Mouse (Mus musculus): ENCODE data around the gene Phactr1.

Gene Phactr1

GRCm38 (mm10) chr13:42867026-42867425 lies 186.6 kb downstream of the Phactr1 start:
- DNase-seq (ENCODE audit: low spot score in 2 of 2) = no peak

GRCm38 (mm10) chr13:42872125-42872524 lies 191.7 kb downstream of the Phactr1 start:
- no peak for DNase-seq (ENCODE audit: low spot score in 2 of 2)

DNA sequence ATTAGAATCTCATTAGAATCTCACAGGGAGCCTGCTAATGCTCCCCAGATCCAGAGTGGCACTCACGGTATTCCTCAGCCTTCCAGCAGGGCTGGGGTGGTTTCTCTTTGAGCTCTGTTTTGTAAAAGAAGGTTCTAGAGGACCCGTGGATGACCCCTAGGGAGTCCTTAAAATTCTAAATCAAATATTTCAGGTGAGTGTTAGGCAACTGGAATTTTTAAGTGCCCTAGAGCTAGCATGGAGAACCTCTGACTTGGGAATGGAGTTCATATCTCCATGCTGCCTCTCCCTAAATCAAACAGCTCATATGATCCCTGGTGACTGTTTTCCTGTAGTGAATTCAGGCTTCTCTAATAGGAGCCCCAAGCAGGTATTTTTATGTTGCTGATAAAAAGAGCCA lies 197.9 kb downstream of the Phactr1 start:
- DNase-seq (ENCODE audit: low spot score in 2 of 2) = no peak

- DNase-seq (ENCODE audit: low spot score in 2 of 2) = no peak
Measured at GRCm38 (mm10) chr13:42884033-42884724, 203.8 kb downstream of the Phactr1 start.

GRCm38 (mm10) chr13:42884725-42885115 lies 204.3 kb downstream of the Phactr1 start:
- no peak for DNase-seq (ENCODE audit: low spot score in 2 of 2)

GRCm38 (mm10) chr13:42887701-42888100 lies 207.3 kb downstream of the Phactr1 start:
- DNase-seq (ENCODE audit: low spot score in 2 of 2) = no peak

- DNase-seq (ENCODE audit: low spot score in 2 of 2) = no peak
Measured at GRCm38 (mm10) chr13:42889516-42890474, 209.4 kb downstream of the Phactr1 start.

DNA sequence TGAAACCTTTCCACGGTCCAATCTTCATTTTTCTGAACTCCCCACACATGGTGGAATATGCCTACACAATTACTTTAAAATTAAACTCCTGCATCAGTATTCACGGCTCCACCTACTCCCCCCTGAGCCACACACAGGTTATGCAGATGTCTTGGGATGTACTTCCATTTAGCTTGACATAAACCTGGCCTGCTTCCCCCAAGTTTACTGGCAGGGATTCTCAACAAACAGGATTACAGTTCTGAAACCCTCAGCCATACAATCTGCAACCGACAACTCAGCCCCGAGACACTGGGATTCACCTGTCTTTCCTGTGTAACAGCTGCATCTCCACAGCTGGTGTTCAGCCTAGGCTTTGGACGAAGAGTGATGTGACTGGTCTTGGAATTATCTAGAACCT lies 210.2 kb downstream of the Phactr1 start:
- DNase-seq (ENCODE audit: low spot score in 2 of 2) = no peak

GRCm38 (mm10) chr13:42894016-42894415 lies 213.6 kb downstream of the Phactr1 start:
- no peak for DNase-seq (ENCODE audit: low spot score in 2 of 2)

DNA sequence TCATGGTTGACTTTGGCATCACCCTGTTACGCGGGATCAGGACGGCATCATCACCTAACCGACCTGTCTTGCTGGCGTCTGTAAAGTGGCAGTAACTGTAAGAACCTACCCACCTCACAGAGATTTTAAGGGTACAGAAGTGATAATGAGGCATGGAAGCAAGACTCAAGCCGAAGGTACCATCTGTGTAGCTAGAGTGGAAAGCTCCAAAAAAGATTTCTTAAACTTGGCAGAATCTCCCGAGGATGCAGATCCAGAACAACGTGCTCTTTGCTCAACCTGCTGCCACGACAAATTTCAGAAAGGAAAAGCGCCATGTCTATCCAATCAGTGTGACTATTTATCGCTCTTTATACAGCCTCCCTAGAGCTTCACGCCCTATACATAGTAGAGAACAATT lies 214.2 kb downstream of the Phactr1 start:
- no peak for DNase-seq (ENCODE audit: low spot score in 2 of 2)

DNA sequence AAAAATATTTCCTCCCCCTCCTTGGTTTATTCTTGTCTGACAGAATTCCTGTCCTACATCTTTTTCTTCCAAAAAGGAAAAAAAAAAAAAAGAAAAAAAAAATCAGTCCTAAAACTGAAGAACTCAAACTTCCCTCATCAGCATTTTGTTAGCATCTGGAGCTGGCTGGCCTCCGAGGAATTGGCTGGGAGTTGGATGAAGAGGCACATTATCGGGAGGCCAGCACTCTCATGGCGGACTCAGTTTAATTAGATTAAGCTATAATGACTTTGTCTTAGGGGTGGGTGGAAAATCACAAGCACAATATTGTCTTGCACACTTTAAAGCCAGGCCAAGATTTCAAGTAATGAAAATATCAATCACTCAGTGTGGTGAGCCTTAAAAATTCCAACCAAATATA lies 215.6 kb downstream of the Phactr1 start:
- DNase-seq (ENCODE audit: low spot score in 2 of 2) = no peak

GRCm38 (mm10) chr13:42899611-42900010 lies 219.2 kb downstream of the Phactr1 start:
- DNase-seq (ENCODE audit: low spot score in 2 of 2) = no peak

- DNase-seq (ENCODE audit: low spot score in 2 of 2) = no peak
Measured at GRCm38 (mm10) chr13:42901837-42902236, 221.4 kb downstream of the Phactr1 start.

GRCm38 (mm10) chr13:42902859-42903258 lies 222.4 kb downstream of the Phactr1 start:
- no peak for DNase-seq (ENCODE audit: low spot score in 2 of 2)

- no peak for DNase-seq (ENCODE audit: low spot score in 2 of 2)
Measured at GRCm38 (mm10) chr13:42905818-42906217, 225.4 kb downstream of the Phactr1 start.

GRCm38 (mm10) chr13:42906990-42907389 lies 226.6 kb downstream of the Phactr1 start:
- DNase-seq (ENCODE audit: low spot score in 2 of 2) = peak; percentile 43 to 47

- DNase-seq (ENCODE audit: low spot score in 2 of 2) = no peak
Measured at GRCm38 (mm10) chr13:42915081-42915480, 234.7 kb downstream of the Phactr1 start.

GRCm38 (mm10) chr13:42915851-42916193 lies 235.4 kb downstream of the Phactr1 start:
- no peak for DNase-seq (ENCODE audit: low spot score in 2 of 2)

DNA sequence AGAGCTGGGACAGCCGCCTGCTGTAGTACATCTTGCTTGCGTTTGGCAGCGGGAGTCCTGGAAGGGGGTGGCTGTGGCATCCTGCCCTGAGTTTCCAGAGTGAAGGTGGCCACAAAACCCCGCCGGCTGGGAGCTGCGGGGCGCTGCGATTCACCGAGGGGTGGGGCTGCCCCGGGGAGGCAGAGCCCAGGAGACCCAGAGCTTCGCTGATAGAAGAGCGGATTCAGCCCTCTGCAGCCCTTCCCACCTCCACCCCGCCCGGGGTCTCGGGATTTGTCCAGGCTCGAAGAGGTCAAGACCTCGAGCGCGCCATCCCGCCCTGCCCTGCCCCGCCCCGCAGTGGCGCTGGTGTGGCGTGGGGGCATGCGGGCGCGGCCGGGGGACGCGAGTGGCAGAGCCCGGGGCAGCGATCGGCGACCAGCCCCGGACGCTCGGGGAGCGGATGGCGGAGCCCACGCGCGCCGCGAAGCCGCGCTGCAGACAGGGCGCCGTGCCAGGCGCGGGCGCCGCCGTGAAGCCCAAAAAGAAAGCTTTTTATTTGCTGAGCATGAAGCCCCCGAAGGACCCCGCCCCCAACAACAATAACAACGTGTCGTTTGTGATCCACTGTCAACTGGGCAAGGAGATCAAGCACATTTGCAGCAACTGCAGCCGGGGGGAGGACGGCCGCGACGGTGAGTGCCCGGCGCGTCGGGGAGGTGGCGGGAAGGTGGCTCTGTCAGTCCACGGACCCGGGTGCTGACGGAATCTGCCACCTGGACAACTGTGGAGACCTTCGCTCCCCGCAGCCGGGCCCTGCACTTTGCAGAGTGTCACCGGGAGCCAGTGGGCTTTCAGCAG lies 236.0 kb downstream of the Phactr1 start:
- DNase-seq (ENCODE audit: low spot score in 2 of 2) = peak; percentile 53 to 67

DNA sequence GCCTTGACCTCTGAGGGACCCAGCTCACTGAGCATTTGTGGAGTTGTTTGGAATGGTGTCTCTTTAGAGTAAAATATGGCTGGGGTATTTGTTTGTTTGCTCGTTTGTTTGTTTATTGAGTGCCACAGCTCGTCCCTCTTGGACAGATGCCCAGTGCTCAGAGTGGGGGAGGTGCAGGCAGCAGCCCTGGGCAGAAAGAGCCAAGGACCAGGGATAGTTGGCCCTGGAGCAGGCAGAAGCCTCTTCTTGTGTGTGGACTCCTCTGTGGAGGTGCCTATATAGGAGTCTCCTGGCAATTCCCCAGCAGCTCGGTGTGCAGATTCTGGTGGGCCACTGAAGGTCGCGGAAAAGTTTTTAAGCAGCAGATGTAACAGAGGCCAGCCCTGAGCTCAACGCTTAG lies 236.8 kb downstream of the Phactr1 start:
- no peak for DNase-seq (ENCODE audit: low spot score in 2 of 2)

- DNase-seq (ENCODE audit: low spot score in 2 of 2) = no peak
Measured at GRCm38 (mm10) chr13:42920062-42920461, 239.6 kb downstream of the Phactr1 start.

Data from right cerebral cortex, postnatal 36 days (tissue).